Mouse (Mus musculus): ENCODE measurements around the gene Sult2a1.
"Not testable (repeated sequence)": the region's sequence is repeated elsewhere in the genome, so short reads cannot be mapped to it uniquely, and the experiment has no call there.

The Sult2a1 gene

DNA sequence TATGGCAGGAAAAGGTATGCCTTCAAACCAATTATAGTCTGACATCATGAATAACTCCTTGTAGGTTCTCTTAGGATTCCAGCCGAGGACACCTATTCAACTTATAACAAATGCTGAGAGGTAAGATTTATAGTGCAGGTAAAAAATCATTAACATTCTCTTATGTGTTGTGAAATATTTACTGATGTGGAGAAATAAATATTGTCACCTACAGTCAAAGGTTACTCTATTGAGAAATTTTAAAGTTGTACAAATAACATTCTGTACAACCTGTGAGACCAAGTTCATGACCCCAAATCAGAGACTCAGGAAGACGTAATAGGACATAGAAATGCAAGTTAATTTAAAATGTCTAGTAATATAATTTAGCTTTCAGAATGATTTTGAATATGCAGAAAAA is at the start of gene Sult2a1:
Gene Sult2a1, minus strand, starts transcription at position 101 of the 400 bp plus-strand sequence.
- DNase-seq: not testable (repeated sequence)

DNA sequence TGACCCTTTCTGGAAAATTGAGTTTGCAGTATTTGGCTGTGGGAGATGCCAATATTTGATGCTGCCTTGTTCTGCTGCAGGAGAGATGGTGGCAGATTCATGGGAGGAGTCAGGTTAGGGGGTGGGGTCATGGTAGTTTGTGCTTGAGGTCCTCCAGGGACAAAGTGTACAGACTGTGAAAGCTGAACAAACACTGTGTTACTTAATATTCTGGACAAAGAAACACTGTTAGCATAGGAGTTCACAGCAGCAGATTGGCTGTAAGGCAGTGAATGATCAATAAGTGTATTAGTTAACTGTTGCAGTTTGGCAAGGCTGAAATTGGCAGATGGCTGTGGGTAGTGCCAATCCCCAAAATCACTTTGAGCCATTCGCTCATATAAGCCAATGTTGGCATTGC is 23.3 kb downstream of the Sult2a1 start:
- no peak for DNase-seq
